Mouse (Mus musculus) E14TG2a.4 (cell line): Measurements from ENCODE around the gene Tmod4.
A peak's percentile ranks its signal among the peaks of the same experiment; 100 is the strongest.

Experiments
- H3K27me3 ChIP-seq: 2 replicates; pipeline ENCODE4 v1.6.1; 2014; ENCODE audit warnings: low read length, control low read depth; ENCODE audit not compliant: insufficient read depth
- H3K36me3 ChIP-seq: 2 replicates; pipeline ENCODE4 v1.6.1; 2014; ENCODE audit warnings: low read length, control low read depth; ENCODE audit not compliant: insufficient read depth
- H3K4me1 ChIP-seq: replicated peaks from 2 replicates; pipeline ENCODE4 v1.6.1; 2014; ENCODE audit warnings: low read depth, low read length, control low read depth
- H3K4me3 ChIP-seq: replicated peaks from 2 replicates; pipeline ENCODE4 v1.5.1; 2014; ENCODE audit warnings: mild to moderate bottlenecking, low read length
- H3K9me3 ChIP-seq: 2 replicates; pipeline ENCODE4 v1.6.1; 2014; ENCODE audit warnings: low read length, control low read depth
- CTCF ChIP-seq: conservative IDR thresholded peaks from 2 replicates; pipeline ENCODE4 v1.5.1; 2014; ENCODE audit warnings: low read length
- NANOG ChIP-seq: IDR thresholded peaks from 2 replicates; pipeline ENCODE4 v1.6.1; 2014; ENCODE audit warnings: borderline replicate concordance, low read length, mixed read lengths
- POU5F1 ChIP-seq: IDR thresholded peaks from 2 replicates; pipeline ENCODE4 v1.6.1; 2014; ENCODE audit warnings: low read length, borderline replicate concordance

The Tmod4 gene

DNA sequence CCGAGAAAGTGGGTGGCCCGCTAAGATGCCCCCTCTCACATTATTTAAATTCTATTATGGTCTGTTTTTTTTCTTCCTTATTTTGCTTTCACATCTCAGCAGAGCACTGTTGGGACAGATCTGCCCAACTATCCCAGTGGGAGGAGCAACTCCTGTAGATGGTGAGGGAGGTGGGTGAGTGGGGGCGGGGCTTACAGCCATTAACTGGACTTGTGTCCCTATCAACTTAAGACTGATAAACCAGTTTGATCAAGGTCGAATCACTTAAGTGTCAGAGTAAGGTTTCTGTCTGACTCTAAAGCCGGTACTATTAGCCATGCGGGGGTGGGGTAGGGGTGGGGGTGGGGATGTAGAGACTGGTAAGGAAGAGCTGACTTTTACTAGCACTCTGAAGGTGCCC lies 10.7 kb downstream of the Tmod4 start:
- Histone ChIP-seq H3K4me1 (peaks cover 48% of the 10 kb centered on the region), H3K4me3 (peak overlapping the region; percentile 63), H3K27me3 (peaks cover 7% of the 10 kb centered on the region), H3K36me3 (peaks cover 20% of the 10 kb centered on the region), H3K9me3 (no peaks in the 10 kb centered on the region)
- TF ChIP-seq POU5F1, result no peak
- no peak for TF ChIP-seq NANOG
- TF ChIP-seq CTCF, result no peak

- Histone ChIP-seq H3K9me3 (no peaks in the 10 kb centered on the region), H3K4me3 (no peak overlapping the region), H3K27me3 (peaks cover 12% of the 10 kb centered on the region), H3K36me3 (peaks cover 15% of the 10 kb centered on the region), H3K4me1 (peaks cover 53% of the 10 kb centered on the region)
- TF ChIP-seq CTCF (no peak), NANOG (no peak), POU5F1 (no peak)
These were observed 11.3 kb downstream of the Tmod4 start for GRCm38 (mm10) chr3:95135433-95136052.

DNA sequence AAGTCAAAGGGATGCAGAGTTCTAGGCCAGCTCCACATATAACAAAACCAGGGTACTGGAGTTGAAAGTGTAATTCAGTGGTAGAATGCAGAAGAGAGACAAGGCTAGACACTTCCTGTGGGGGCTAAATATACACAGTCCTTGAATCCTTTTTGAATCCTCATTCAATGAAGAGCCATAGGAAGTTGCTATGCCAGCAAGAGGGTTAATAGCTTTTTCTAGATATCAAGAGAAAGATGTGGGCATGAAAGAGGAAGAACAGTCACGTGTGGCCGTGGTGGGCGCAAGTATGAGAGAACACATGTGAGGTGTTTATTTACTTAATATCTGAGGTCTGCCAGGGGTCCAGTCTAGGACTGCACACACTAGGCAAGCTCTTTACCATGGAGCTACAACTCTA lies 12.1 kb downstream of the Tmod4 start:
- H3K36me3 ChIP-seq, result peaks cover 9% of the 10 kb centered on the region
- H3K4me1 ChIP-seq, result peaks cover 59% of the 10 kb centered on the region
- H3K27me3 ChIP-seq, result peaks cover 19% of the 10 kb centered on the region
- H3K9me3 ChIP-seq, result no peaks in the 10 kb centered on the region
- H3K4me3 ChIP-seq, result no peak overlapping the region
- TF ChIP-seq CTCF (no peak), NANOG (no peak), POU5F1 (no peak)

- TF ChIP-seq CTCF, result no peak
- no peak for TF ChIP-seq POU5F1
- no peak for TF ChIP-seq NANOG
- peak overlapping the region; percentile 62 for H3K4me3 ChIP-seq
- no peaks in the 10 kb centered on the region for H3K36me3 ChIP-seq
- H3K27me3 ChIP-seq, result peaks cover 28% of the 10 kb centered on the region
- H3K4me1 ChIP-seq, result peaks cover 58% of the 10 kb centered on the region
- H3K9me3 ChIP-seq, result no peaks in the 10 kb centered on the region
These were observed 15.5 kb downstream of the Tmod4 start for GRCm38 (mm10) chr3:95139586-95140288.

GRCm38 (mm10) chr3:95140289-95140595 lies 16.0 kb downstream of the Tmod4 start:
- H3K4me3 ChIP-seq, result peak overlapping the region; percentile 62
- no peaks in the 10 kb centered on the region for H3K36me3 ChIP-seq
- no peaks in the 10 kb centered on the region for H3K9me3 ChIP-seq
- peaks cover 28% of the 10 kb centered on the region for H3K27me3 ChIP-seq
- H3K4me1 ChIP-seq, result peaks cover 53% of the 10 kb centered on the region
- TF ChIP-seq CTCF (no peak), POU5F1 (no peak), NANOG (no peak)

GRCm38 (mm10) chr3:95140795-95141194 lies 16.5 kb downstream of the Tmod4 start:
- Histone ChIP-seq H3K4me1 (peaks cover 48% of the 10 kb centered on the region), H3K27me3 (peaks cover 28% of the 10 kb centered on the region), H3K4me3 (peak overlapping the region; percentile 62), H3K9me3 (no peaks in the 10 kb centered on the region), H3K36me3 (no peaks in the 10 kb centered on the region)
- TF ChIP-seq CTCF (no peak), NANOG (no peak), POU5F1 (no peak)

- H3K4me1 ChIP-seq, result peaks cover 42% of the 10 kb centered on the region
- H3K27me3 ChIP-seq, result peaks cover 28% of the 10 kb centered on the region
- no peaks in the 10 kb centered on the region for H3K36me3 ChIP-seq
- H3K4me3 ChIP-seq, result no peak overlapping the region
- no peaks in the 10 kb centered on the region for H3K9me3 ChIP-seq
- TF ChIP-seq POU5F1, result no peak
- TF ChIP-seq NANOG, result no peak
- no peak for TF ChIP-seq CTCF
These were observed 17.2 kb downstream of the Tmod4 start for GRCm38 (mm10) chr3:95141474-95141873.

DNA sequence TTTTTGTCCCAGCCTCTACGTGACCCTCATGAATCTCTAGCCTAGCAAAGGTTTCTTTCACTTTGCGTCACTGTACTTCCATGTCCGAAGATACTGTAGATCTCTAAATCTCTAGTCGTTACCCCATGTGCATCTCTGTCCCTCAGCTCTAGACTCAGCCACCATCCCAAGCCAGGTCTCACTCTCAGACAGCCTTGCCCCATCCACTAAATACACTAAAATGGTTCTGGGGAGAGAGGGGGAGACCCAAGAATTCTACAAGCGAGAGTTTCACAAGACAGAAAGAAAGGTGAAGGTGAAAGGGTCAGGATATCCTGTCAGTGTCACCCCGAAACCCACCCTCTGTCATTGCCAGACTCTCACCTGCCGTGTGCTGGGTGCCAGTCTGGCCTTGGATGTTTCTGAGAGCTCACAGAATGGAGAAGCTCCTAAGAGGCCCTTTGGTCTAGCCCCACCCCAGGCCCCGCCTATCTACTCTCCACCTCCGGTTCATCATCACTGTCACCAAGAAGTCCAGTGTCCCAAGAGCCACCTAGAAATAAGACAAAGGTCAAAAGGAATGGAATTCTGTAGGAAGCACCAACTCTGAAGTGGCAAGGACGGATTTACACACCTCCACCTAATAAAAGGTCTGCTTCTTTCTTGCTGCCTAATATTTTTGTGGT lies 17.8 kb downstream of the Tmod4 start, which contains the start of gene Tnfaip8l2:
TSS of gene Tnfaip8l2 (minus strand) at position 409 of the 665 bp plus-strand sequence.
- no peak for TF ChIP-seq POU5F1
- H3K4me1 ChIP-seq, result peaks cover 37% of the 10 kb centered on the region
- H3K36me3 ChIP-seq, result no peaks in the 10 kb centered on the region
- H3K4me3 ChIP-seq, result no peak within 1 kb of the TSS
- no peaks in the 10 kb centered on the region for H3K9me3 ChIP-seq
- peaks cover 28% of the 10 kb centered on the region for H3K27me3 ChIP-seq
